Mouse (Mus musculus) liver, embryonic 12.5 days (tissue): Measurements from ENCODE around the gene Efemp1. TPM values are rescaled to one million over a fixed set of nuclear protein-coding genes. Genes with fewer than 3 reads are reported as not detected.

ENCODE experiments used
- ATAC-seq: fragments of 200-750 bp; cut with Nextera tagmentation; 2 replicates; pipeline ENCODE4 v1.8.0; 2017; ENCODE audit warnings: moderate number of reproducible peaks, mild to moderate bottlenecking, moderate library complexity
- H3K27ac ChIP-seq: fragments of 300-500 bp; sonication (generic); 2 replicates; pipeline ENCODE4 v1.5.1; 2016; ENCODE audit warnings: mild to moderate bottlenecking
- H3K27me3 ChIP-seq: fragments of 300-500 bp; sonication (generic); replicated peaks from 2 replicates; pipeline ENCODE4 v1.6.1; 2016; ENCODE audit warnings: mild to moderate bottlenecking, moderate library complexity
- H3K36me3 ChIP-seq: fragments of 300-500 bp; sonication (generic); 2 replicates; pipeline ENCODE4 v1.6.1; 2016; ENCODE audit warnings: mild to moderate bottlenecking, moderate library complexity
- H3K4me1 ChIP-seq: fragments of 300-500 bp; sonication (generic); 2 replicates; pipeline ENCODE4 v1.6.1; 2016
- H3K4me2 ChIP-seq: fragments of 300-500 bp; sonication (generic); 2 replicates; pipeline ENCODE4 v1.6.1; 2016; ENCODE audit warnings: mild to moderate bottlenecking, moderate library complexity
- H3K4me3 ChIP-seq: fragments of 300-500 bp; sonication (generic); 2 replicates; pipeline ENCODE4 v1.5.1; 2016; ENCODE audit warnings: mild to moderate bottlenecking, moderate library complexity
- H3K9ac ChIP-seq: fragments of 300-500 bp; sonication (generic); 2 replicates; pipeline ENCODE4 v1.6.1; 2016; ENCODE audit warnings: mild to moderate bottlenecking, moderate library complexity
- H3K9me3 ChIP-seq: fragments of 300-500 bp; sonication (generic); replicated peaks from 2 replicates; pipeline ENCODE4 v1.6.1; 2016; ENCODE audit warnings: mild to moderate bottlenecking, moderate library complexity
- WGBS: fragments of 180-500 bp; shearing (Covaris S2); methylation state at CpG from one replicate; pipeline ENCODE4 v1.1.7; 2016; ENCODE audit not compliant: insufficient replicate concordance; 5-methylcytosine and 5-hydroxymethylcytosine counted together
- polyA plus RNA-seq: library from polyadenylated mRNA; unstranded; fragments of >200 nt; fragmentation: Nextera tagmentation; extraction: Ambion mirVana; gene quantifications from 2 replicates; pipeline ENCODE4 v1.2.1, GENCODE M21; 2016

Efemp1 gene
- polyA plus RNA-seq, 1 experiment from 2014 or later: 2.8 TPM

DNA sequence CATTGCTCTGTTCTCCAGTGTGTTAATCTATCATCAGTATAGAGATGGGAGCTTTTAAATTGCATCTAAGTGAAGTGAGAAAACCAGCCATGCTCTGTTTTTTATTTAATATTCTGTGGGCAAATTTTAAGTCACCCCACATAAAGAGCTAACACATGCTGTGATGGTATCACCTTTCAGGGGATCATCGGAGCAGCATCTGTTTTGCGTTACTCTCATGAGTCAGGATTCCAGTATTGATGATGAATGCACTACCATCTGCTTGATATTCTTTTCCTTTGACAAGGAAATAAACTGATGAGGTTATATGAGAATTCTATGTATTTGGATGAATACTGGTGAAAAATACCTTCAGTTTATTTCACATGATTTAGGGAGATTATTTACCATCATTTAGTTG is 16.1 kb downstream of the Efemp1 start:
- Histone ChIP-seq H3K27ac (no peak overlapping the region), H3K36me3 (no peaks in the 10 kb centered on the region), H3K4me1 (no peaks in the 10 kb centered on the region), H3K4me3 (no peak overlapping the region), H3K27me3 (no peaks in the 10 kb centered on the region), H3K9me3 (no peaks in the 10 kb centered on the region), H3K4me2 (no peak overlapping the region), H3K9ac (no peak overlapping the region)
- 82% methylated on average over 2 of the region's 2 CpGs for WGBS
- no peak for ATAC-seq

GRCm38 (mm10) chr11:28881381-28881976 is 28.5 kb downstream of the Efemp1 start:
- Histone ChIP-seq H3K4me3 (no peak overlapping the region), H3K27ac (no peak overlapping the region), H3K36me3 (no peaks in the 10 kb centered on the region), H3K27me3 (no peaks in the 10 kb centered on the region), H3K4me1 (no peaks in the 10 kb centered on the region), H3K4me2 (no peak overlapping the region), H3K9me3 (no peaks in the 10 kb centered on the region), H3K9ac (no peak overlapping the region)
- no peak for ATAC-seq
- WGBS: 58% methylated on average over 2 of the region's 2 CpGs

DNA sequence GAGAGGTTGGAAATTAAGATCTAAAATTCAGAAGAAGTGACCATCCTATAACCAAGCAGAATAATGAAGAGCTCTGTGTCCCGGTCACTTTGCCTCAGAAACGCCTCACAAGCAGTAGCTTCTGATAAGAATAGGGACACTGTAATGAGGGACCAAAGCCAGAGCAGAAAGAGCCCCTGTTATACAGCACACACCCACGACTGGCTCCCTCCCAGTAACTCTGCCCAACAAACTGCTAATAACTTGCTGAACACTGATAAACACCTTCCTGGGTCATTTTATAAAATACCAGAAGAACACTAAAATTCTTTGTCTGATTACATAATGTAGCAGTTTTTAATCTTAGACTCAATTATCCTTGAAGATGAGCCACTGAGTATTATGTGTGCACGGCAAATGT is 30.1 kb downstream of the Efemp1 start:
- no peaks in the 10 kb centered on the region for H3K36me3 ChIP-seq
- no peak overlapping the region for H3K9ac ChIP-seq
- WGBS: 37% methylated on average over 4 of the region's 4 CpGs
- no peaks in the 10 kb centered on the region for H3K4me1 ChIP-seq
- H3K27ac ChIP-seq: no peak overlapping the region
- no peaks in the 10 kb centered on the region for H3K27me3 ChIP-seq
- no peak overlapping the region for H3K4me3 ChIP-seq
- no peaks in the 10 kb centered on the region for H3K9me3 ChIP-seq
- no peak for ATAC-seq
- no peak overlapping the region for H3K4me2 ChIP-seq

- Histone ChIP-seq H3K4me1 (no peaks in the 10 kb centered on the region), H3K4me2 (no peak overlapping the region), H3K4me3 (no peak overlapping the region), H3K9me3 (no peaks in the 10 kb centered on the region), H3K27ac (no peak overlapping the region), H3K27me3 (no peaks in the 10 kb centered on the region), H3K36me3 (no peaks in the 10 kb centered on the region), H3K9ac (no peak overlapping the region)
- 75% methylated on average over 1 of the region's 1 CpGs for WGBS
- no peak for ATAC-seq
Observed at GRCm38 (mm10) chr11:28889538-28889937, 36.5 kb downstream of the Efemp1 start.

DNA sequence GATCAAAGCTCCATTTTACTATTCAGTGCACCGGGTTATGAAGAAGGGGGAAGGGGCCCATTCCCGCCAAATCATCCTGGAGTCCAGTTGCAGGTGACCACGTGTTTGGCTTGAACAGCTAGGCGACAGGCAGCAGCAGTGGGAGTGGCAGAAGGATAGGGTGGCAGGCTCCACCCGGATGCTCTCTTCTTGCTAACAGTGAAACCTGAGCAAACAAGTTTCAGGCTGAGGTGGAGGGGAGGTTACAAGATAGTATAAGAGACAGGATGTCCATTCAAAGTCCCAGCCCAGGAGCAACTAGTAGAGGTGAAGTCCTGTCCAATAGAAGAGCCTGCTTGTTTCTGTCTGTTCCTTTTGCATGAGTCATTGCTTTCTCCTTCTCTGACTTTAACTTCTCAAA is 38.5 kb downstream of the Efemp1 start:
- H3K9ac ChIP-seq: no peak overlapping the region
- H3K36me3 ChIP-seq: no peaks in the 10 kb centered on the region
- no peak overlapping the region for H3K4me3 ChIP-seq
- WGBS: 58% methylated on average over 5 of the region's 5 CpGs
- no peak overlapping the region for H3K27ac ChIP-seq
- no peaks in the 10 kb centered on the region for H3K4me1 ChIP-seq
- H3K9me3 ChIP-seq: no peaks in the 10 kb centered on the region
- H3K27me3 ChIP-seq: no peaks in the 10 kb centered on the region
- ATAC-seq: no peak
- H3K4me2 ChIP-seq: no peak overlapping the region

DNA sequence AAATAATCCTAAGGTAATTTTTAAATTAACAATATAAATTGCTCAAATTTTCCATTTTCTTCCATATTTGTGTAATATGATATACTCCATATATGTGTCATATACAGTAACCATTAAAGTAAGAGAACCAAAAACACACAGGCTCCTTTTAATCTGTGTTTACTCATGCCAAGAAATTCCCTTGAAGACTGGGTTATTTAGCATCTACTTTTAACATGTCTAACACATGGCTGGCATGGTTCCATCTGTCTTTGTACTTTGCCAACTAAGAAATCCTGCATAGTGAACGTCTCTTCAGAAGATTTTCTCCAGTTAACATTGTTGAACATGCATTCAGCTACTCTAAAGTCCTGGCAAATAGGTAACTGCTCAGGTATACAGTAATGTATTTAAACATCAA is 46.4 kb downstream of the Efemp1 start:
- Histone ChIP-seq H3K9me3 (no peaks in the 10 kb centered on the region), H3K4me1 (no peaks in the 10 kb centered on the region), H3K36me3 (no peaks in the 10 kb centered on the region), H3K4me2 (no peak overlapping the region), H3K27me3 (no peaks in the 10 kb centered on the region), H3K27ac (no peak overlapping the region), H3K4me3 (no peak overlapping the region), H3K9ac (no peak overlapping the region)
- ATAC-seq: no peak
- WGBS: 57% methylated on average over 1 of the region's 1 CpGs

DNA sequence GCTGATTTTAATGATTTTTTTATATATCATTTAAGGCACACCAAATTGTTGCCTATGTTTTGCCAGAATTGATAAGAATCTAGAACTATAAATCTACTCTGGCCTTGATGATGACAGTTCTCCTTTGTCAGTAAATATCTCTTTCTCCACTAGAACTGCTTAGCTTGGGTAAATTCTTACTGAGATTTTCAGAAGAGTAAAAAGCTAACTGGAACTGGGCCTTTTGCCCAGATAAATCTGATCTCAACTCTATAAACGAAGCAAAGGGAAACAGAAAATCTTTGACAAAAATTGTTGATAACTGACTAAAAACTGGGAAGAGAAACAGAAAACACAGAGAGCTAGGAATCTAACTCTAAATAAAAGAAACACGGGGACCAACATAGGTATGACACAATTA is 51.6 kb downstream of the Efemp1 start:
- H3K27ac ChIP-seq: no peak overlapping the region
- no peaks in the 10 kb centered on the region for H3K9me3 ChIP-seq
- 47% methylated on average over 2 of the region's 2 CpGs for WGBS
- no peak overlapping the region for H3K9ac ChIP-seq
- H3K36me3 ChIP-seq: no peaks in the 10 kb centered on the region
- no peak for ATAC-seq
- no peak overlapping the region for H3K4me3 ChIP-seq
- no peaks in the 10 kb centered on the region for H3K27me3 ChIP-seq
- H3K4me1 ChIP-seq: no peaks in the 10 kb centered on the region
- no peak overlapping the region for H3K4me2 ChIP-seq

DNA sequence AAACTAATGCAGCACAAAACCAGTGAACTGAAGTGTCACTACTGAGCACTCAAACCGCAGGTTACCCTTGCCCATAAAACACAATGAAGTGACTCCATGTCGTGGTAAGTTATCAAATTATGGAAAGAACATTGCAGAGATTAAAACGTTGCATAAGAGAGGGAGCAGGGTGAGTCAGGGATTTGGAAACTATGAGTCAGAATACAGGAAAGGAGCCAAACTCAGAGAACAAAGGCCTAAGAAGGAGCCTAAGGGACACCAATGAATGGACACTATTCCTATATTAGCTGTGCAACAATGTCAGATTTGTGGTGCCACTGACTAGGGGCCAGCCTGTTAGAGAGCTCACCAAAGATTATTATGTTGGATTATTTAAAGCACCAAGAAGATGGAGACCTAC is 53.3 kb downstream of the Efemp1 start:
- Histone ChIP-seq H3K27ac (no peak overlapping the region), H3K4me2 (no peak overlapping the region), H3K9me3 (no peaks in the 10 kb centered on the region), H3K4me3 (no peak overlapping the region), H3K9ac (no peak overlapping the region), H3K36me3 (no peaks in the 10 kb centered on the region), H3K27me3 (no peaks in the 10 kb centered on the region), H3K4me1 (no peaks in the 10 kb centered on the region)
- ATAC-seq: no peak
- 50% methylated on average over 3 of the region's 3 CpGs for WGBS

GRCm38 (mm10) chr11:28908908-28909545 is 56.0 kb downstream of the Efemp1 start:
- Histone ChIP-seq H3K9me3 (no peaks in the 10 kb centered on the region), H3K4me1 (no peaks in the 10 kb centered on the region), H3K4me3 (no peak overlapping the region), H3K27ac (no peak overlapping the region), H3K27me3 (no peaks in the 10 kb centered on the region), H3K36me3 (no peaks in the 10 kb centered on the region), H3K9ac (no peak overlapping the region), H3K4me2 (no peak overlapping the region)
- no peak for ATAC-seq
- WGBS: 36% methylated on average over 3 of the region's 3 CpGs

DNA sequence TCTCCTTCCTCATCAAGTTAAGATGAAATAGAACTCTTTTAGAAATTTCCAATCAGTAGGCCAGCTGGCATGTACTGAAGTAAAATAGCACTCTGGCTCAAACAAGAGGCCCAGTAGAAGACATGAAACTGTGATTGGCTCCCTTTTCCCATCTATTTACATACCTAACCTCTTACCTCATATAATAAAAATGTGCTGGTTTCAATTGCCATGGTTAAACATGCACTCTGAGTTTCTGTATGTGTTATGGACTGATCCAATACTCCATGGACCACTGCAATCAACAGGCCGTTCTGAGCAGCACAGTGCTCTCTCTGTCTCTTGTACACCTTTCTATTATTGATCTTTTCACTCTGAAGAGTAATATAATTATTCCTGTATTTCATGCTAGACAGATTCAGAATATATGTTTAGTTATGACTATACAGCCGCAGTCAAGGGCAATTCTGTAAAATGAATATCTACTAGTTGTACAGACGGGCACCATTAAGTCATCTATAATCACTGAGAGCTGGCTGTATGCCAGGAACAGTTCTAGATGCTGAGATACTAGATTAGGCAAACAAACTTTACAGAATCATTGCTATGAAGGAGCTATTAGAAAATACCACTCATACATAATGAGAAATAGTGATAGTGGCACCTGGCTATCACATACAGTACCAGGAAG is 59.6 kb downstream of the Efemp1 start:
- no peaks in the 10 kb centered on the region for H3K36me3 ChIP-seq
- H3K4me3 ChIP-seq: no peak overlapping the region
- H3K4me2 ChIP-seq: no peak overlapping the region
- no peaks in the 10 kb centered on the region for H3K4me1 ChIP-seq
- 62% methylated on average over 3 of the region's 3 CpGs for WGBS
- no peaks in the 10 kb centered on the region for H3K27me3 ChIP-seq
- no peaks in the 10 kb centered on the region for H3K9me3 ChIP-seq
- no peak overlapping the region for H3K9ac ChIP-seq
- no peak for ATAC-seq
- no peak overlapping the region for H3K27ac ChIP-seq

- Histone ChIP-seq H3K36me3 (no peaks in the 10 kb centered on the region), H3K27ac (no peak overlapping the region), H3K9ac (no peak overlapping the region)
Observed at GRCm38 (mm10) chr11:28934449-28934848, 81.4 kb downstream of the Efemp1 start.

GRCm38 (mm10) chr11:28939651-28940050 is 86.6 kb downstream of the Efemp1 start:
- no peak for ATAC-seq
- Histone ChIP-seq H3K4me1 (no peaks in the 10 kb centered on the region), H3K4me3 (no peak overlapping the region), H3K9me3 (no peaks in the 10 kb centered on the region), H3K27ac (no peak overlapping the region), H3K36me3 (no peaks in the 10 kb centered on the region), H3K27me3 (no peaks in the 10 kb centered on the region), H3K4me2 (no peak overlapping the region), H3K9ac (no peak overlapping the region)
- 61% methylated on average over 1 of the region's 1 CpGs for WGBS

More at GRCm38 (mm10) chr11:28934449-28934848, 81.4 kb downstream of the Efemp1 start:
- Histone ChIP-seq H3K27me3 (no peaks in the 10 kb centered on the region), H3K4me3 (no peak overlapping the region), H3K4me2 (no peak overlapping the region), H3K4me1 (no peaks in the 10 kb centered on the region), H3K9me3 (no peaks in the 10 kb centered on the region)
- no peak for ATAC-seq
